Mouse (Mus musculus): ENCODE results near the gene Ola1. TPM values are rescaled to one million over a fixed set of nuclear protein-coding genes. Genes with fewer than 3 reads are reported as not detected.
A peak's percentile ranks its signal among the peaks of the same experiment; 100 is the strongest.

Gene Ola1
- total RNA-seq, 2 experiments from 2014 or later, result 54.7 to 55.2 TPM

GRCm38 (mm10) chr2:73146111-73146510 is 72.6 kb downstream of the Ola1 start:
- DNase-seq, result no peak

- DNase-seq, result no peak
These were observed 75.0 kb downstream of the Ola1 start for GRCm38 (mm10) chr2:73143732-73144131.

- no peak for DNase-seq
These were observed 75.8 kb downstream of the Ola1 start for GRCm38 (mm10) chr2:73142832-73143470.

- no peak for DNase-seq
These were observed 85.8 kb downstream of the Ola1 start for GRCm38 (mm10) chr2:73132897-73133296.

GRCm38 (mm10) chr2:73127686-73128085 is 91.0 kb downstream of the Ola1 start:
- no peak for DNase-seq

GRCm38 (mm10) chr2:73118781-73119180 is 99.9 kb downstream of the Ola1 start:
- DNase-seq, result no peak

GRCm38 (mm10) chr2:73107089-73107488 is 111.6 kb downstream of the Ola1 start:
- DNase-seq, result no peak

GRCm38 (mm10) chr2:73096491-73096890 is 122.2 kb downstream of the Ola1 start:
- no peak for DNase-seq

GRCm38 (mm10) chr2:73095300-73095699 is 123.4 kb downstream of the Ola1 start:
- DNase-seq, result no peak

GRCm38 (mm10) chr2:73093032-73093431 is 125.7 kb downstream of the Ola1 start:
- DNase-seq, result no peak

- no peak for DNase-seq
These were observed 127.4 kb downstream of the Ola1 start for GRCm38 (mm10) chr2:73091302-73091701.

- DNase-seq, result no peak
These were observed 131.1 kb downstream of the Ola1 start for GRCm38 (mm10) chr2:73087641-73088040.

- DNase-seq, result no peak
These were observed 132.9 kb downstream of the Ola1 start for GRCm38 (mm10) chr2:73085669-73086304.

GRCm38 (mm10) chr2:73082476-73082875 is 136.2 kb downstream of the Ola1 start:
- no peak for DNase-seq

GRCm38 (mm10) chr2:73081861-73082260 is 136.9 kb downstream of the Ola1 start:
- no peak for DNase-seq

GRCm38 (mm10) chr2:73080084-73080483 is 138.6 kb downstream of the Ola1 start:
- DNase-seq, result no peak

- DNase-seq, result no peak
These were observed 139.4 kb downstream of the Ola1 start for GRCm38 (mm10) chr2:73079311-73079710.

GRCm38 (mm10) chr2:73073811-73074472 is 144.8 kb downstream of the Ola1 start:
- no peak for DNase-seq

- DNase-seq, result peak; percentile 22
These were observed 147.5 kb downstream of the Ola1 start for GRCm38 (mm10) chr2:73071201-73071600.

GRCm38 (mm10) chr2:73070449-73071076 is 148.2 kb downstream of the Ola1 start:
- no peak for DNase-seq

- DNase-seq, result no peak
These were observed 149.4 kb downstream of the Ola1 start for GRCm38 (mm10) chr2:73069223-73069825.

GRCm38 (mm10) chr2:73066307-73067167 is 152.2 kb downstream of the Ola1 start:
- peak; percentile 24 for DNase-seq

All from adrenal gland, postnatal 10 days (tissue).